Mouse (Mus musculus) retina, embryonic 14.5 days (tissue): ENCODE measurements at regions not wholly inside any gene's neighbourhood (a gene's known extent, or its start where the extent isn't known, plus 50 kb on each side); places are given as distances from the start of the nearest gene placed in this dataset.
A peak's percentile ranks its signal among the peaks of the same experiment; 100 is the strongest.

ENCODE experiments used
- DNase-seq: peaks from one replicate; pipeline ENCODE4 v3.0.0-alpha.2; 2015; ENCODE audit warnings: low spot score

DNA sequence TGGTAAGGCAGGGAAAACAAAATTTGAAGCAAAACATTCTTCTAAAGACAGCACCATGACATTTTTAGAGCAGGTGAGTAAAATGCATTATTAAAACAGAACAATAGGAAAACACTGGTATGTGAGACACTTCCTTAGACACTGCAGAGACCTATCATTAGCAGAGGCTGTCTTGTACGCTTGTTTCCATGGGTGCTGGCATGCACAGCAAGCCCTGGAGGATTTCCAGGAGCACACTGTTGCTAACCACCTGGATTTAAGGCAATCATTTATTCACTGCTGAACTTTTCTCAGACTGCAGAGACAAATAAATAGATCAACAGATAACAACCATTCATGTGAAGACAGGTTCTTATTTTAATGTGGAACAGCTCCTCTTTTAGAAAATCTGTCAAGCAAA, 127.7 kb downstream of the Pros1 start:
- DNase-seq = no peak

DNA sequence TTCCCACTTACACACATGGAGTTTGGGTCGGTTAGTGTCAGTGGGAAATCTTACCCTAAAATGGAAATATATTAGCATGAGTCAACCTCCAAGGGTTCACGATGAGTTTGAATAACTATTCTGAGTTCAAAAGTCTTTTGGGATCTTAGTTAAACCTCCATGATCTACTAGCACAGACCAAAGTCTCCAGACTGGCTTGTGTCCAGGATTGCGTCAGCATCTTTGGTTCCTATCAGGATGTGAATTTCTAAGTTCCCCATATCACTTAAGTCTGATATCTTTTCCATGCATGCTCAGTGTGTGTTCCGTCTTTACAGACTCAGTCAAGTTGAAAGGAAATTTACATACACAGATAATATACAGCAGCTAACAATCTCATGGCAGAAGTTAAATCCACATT, 128.5 kb downstream of the Pros1 start:
- DNase-seq = no peak

DNA sequence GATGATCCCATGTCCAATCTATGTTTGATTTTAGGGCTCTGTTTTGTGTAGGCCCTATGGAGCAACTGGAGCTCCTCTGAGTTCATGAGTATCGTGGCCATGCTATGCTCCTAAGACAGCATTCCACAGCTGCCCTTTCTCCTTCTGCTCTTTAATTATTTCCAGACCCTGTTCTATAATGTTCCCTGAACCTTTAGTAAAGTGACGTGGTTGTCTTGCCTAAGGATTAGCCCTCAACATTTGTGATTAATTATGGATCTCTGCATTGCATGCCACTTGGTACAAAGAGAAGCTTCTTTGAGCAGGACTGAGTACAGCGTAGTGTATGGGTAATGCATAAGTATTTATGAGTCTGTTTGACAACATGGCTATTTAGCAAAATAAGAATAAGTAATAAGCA, 141.4 kb downstream of the Pros1 start:
- DNase-seq = no peak

DNA sequence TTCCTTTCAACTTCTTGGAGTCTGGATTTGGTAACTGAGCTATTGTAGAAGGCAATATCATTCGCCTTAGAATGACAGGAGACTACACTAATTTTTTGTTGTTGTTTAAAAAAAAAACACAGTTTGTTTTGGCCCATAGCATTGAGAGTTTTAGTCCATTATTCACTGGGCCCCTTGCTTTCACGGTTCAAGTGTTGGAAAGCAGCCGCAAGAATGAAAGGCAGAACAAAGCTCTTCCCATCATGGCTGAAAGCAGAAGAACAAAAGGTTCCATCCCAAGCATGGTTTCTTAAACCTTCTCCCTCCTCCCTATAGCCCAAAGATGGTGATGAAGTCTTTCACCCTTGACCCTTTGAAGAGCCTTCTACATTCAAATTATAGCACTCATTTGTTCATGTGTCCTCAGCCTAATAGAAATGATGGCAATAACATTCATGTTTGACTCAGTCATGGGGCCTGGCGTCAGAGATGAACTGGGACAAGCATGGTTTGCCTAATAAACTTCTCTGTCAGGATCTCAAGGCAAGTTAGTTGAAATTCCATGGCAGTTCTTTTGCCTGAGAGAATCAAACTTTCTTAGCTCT, 157.1 kb downstream of the Pros1 start:
- DNase-seq = peak; percentile 43

DNA sequence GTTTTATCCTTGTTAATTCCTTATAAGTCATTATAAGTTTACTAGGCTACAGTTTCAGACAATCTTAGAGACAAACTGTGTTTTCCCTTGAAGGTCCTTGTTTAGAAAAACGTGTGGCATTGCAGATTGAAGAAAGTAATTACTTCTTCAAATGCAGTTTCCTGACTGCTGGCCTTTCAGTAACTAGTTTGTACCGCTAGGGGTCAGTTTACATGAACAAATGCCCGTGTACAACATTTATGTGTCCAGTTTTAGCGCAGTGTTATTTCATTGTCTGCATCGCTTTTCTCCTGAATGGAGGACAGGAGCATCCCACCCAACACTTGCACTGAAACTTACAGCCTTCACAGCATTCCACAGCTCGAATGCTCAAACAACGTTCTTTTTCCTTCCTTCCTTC, 160.3 kb downstream of the Pros1 start:
- DNase-seq = peak; percentile 61

DNA sequence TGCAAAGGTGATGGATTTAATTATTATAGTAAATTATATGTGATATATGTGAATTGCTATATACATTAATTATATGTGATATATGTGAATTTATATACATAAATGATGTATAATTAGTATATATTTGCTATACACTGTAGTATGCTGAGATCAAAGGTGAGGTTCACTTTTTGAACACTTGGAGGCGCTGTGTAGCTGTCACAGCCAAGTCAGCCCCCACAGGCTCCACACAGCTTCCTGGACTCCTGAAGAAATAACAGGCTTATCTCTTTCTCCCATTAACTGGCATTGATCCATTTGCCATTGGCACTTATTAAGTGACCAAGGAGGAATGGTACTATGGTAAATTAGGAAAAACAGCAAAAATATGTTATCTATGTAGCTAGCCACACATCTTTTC, 162.0 kb downstream of the Pros1 start:
- DNase-seq = peak; percentile 72

DNA sequence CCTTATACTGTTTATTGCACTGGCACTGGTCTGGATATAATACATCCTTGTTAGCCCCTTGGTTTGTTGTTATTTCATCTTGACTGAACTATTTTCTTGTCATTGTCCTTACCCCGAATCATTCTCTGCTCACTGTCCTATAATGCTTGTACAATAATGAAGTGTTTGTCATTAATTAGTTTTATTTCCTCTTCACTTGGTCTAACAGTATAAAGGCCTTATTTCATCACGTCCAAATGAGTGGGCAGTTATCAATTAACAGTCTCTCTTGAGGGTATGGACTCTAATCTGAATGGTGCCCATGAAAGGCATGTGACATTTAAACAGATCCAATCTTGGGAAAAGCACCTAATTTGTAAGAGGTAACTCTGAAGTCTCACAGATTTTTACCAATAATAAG, 162.6 kb downstream of the Pros1 start:
- DNase-seq = no peak

DNA sequence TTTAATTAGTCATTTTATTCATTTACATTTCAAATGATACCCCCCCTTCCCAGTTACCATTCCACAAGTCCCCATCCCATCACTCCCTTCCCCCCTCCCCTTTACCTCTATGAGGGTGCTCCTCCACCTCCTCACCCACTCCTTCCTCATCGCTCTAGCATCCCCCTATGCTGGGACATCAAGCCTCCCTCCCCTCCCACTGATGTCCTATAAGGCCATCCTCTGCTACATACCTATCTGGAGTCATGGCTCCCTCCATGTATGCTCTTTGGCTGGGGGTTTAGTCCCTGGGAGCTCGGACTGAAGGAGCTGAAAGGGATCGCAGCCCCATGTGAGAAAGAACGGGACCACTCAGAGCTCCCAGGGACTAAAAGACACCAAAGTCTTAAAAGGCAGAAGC, 176.3 kb downstream of the Pros1 start:
- DNase-seq = no peak

DNA sequence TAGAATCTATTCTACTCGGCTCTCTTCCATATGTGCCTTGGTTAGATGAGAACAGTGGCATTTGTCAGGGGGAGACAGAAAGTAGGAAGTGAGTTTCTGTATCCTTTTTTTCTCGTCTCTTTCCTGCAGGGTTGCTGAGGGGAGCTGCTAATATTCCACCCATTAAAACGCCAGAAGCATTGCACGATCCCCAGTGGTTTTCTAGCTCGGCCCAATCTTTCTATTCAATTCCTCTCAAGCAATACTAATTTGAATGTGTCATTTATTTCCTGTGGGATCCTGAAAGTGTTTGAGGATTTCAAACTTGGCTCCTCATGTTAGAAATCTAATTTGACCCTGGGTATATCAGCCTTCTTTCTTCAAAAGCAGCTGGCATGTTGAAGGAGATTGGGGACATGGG, 176.9 kb downstream of the Pros1 start:
- peak; percentile 28 for DNase-seq

DNA sequence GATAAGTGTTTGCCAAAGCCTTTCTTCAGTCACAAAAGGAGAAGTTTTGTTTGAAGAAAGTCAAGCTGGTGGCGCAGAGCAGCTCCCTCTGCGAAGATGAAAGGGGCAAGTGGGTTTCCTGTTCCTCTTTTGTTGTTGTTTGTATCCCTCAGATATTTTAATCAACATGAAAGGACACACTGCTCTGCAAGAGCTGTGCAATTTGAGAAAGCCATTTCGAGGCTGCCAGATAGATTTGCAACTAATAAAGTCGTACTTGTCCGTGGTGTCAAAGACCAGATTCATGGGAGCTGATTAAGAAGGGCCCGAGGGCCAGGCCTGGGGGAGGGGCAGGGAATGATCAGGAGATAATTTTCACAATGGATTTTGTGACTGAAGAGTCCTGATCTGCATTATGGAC, 177.7 kb downstream of the Pros1 start:
- no peak for DNase-seq

DNA sequence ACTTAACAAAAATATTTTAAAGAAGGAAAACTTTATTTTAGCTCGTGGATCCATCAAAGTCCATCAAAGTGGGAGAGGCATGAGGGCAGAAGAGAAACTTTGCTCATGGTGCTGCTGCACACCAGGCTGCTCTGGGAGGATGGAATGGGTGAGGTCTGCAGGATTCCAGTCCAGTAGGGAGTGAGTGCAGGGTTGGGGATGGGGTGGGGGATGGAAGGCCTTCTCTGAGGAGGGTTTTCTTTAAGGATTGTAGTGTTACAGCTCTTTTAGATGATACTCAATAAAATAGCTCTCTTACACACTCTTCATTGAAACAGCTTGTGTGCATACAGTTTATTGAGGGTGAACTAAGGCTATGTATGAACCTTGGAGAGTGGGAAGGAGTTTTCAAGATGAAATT, 195.0 kb downstream of the Pros1 start:
- no peak for DNase-seq

DNA sequence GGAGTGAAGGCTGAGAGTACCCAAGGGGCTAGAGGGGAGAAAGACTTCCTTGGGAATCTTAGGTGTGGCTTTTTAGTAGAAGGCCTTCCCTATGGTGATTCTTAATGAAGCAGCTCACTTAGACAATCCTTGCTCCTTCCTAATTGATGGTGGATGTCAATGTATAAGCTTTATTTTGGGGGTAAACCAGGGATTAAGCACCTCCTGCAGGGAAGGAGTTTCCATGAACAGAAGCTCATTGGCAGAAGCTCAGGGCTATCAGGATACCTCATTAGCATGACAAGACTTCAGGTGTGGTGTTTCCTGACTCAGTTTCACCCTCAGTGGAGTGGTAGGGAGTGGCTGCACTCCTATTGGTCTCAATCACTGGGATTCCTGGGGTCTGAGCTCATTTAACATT, 208.8 kb downstream of the Pros1 start:
- no peak for DNase-seq

DNA sequence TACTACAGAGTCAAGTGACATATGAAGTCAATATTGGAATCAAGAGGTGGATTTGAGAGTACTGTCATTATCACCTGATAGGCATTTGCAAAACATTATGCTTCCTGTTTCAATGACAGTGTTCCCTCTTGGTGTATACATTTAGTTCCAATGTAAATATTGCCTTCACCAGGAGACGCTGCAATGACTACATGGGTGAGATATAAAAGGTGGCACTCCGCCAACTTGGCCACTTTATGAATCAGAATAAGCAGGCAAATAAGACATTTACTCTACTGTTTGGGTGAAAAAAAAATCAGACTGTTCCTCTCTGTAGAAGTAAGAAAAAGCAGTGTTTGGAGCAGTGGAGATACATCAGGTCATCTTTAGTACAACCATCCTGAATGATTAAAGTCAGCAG, 215.9 kb downstream of the Pros1 start:
- no peak for DNase-seq

DNA sequence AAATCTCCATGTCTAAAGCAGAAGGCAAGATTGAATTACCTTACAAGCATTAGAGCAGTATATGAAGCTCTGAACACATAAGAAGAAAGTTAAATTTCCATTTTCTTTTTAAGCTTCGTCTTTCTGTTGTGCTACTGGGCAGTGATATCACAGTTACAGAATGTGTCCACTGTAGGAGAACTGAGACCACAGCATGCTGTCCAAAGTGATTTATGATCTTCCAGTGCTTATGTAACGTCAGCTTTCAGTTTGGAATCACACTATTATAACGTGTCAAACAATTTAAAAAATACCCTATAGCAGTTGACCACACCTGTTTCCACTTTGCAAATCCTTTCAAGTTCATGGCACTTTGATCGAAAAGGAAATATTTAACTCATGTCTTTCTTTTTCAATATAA, 221.7 kb downstream of the Pros1 start:
- no peak for DNase-seq

DNA sequence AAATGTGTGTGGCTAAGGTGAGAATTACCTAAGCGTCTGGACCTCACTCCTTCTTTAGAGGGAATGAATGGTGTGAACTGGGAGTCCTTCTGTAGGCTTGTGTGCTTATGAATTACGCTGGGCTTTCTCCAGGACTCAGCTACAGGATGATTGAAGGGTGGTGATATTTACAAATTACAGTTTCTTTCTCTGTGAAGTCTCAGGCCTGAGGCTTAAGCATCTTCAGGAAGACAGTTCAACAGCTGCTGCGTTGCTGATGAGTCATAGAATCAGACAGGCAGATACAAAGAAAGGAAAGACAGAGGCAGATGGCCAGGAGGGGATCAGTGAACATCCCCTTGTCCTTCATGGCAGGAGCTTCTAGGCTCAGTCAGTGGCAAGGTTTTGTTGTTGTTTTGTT, 227.3 kb downstream of the Pros1 start:
- DNase-seq = peak; percentile 51

DNA sequence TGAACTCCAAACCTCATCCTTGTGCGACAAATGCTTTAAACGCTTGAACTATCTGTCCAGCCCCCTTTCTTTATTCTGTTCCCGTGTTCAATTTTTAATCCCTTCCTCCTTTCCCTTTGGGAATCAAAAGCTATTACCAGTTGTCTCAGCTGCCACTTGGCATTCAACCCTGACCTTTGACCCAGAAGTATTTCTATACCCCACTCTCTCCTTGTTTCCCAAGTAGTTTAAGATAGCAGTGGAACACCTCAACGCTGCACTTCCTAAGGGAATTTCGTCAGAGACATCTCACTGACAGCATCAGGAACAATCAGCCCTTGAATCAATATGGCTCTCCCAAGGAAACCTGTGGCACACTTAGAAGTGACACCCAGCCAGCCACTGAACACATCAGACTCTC, 229.1 kb downstream of the Pros1 start:
- peak; percentile 45 for DNase-seq

DNA sequence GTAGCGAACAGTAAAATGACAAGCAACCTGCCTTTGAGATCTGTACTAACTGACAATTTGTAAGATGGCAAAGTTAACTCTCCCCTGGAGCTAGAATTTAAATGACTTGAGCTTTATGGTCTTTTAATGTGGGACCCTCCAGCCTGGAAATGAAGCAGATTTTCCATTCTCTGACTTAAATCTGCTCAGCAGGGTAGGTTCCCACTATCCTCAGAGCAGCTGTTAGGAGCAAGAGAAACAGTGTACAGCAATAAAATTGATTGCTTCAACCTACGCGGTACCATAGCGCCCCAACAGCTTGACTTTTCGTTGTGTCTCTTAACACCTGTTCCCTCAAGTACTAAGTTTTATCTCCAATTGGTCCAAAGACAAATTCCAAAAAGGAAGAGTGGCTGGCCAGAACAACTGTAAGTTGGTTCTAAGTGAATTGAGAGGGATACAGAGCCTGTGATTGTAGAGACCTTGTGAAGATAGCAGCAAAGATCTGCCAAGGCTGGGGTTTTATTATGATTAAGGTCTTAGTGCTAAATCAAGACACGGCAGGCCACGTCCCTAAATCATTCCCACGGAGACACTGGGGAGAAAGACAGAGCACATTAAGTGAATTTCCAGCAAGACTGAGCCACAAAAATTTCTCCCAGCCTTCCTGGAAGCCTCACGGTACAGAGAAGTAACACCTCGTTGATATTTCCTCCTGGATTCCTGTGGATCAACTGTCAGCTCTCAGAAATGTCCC, 230.1 kb downstream of the Pros1 start:
- DNase-seq = no peak

DNA sequence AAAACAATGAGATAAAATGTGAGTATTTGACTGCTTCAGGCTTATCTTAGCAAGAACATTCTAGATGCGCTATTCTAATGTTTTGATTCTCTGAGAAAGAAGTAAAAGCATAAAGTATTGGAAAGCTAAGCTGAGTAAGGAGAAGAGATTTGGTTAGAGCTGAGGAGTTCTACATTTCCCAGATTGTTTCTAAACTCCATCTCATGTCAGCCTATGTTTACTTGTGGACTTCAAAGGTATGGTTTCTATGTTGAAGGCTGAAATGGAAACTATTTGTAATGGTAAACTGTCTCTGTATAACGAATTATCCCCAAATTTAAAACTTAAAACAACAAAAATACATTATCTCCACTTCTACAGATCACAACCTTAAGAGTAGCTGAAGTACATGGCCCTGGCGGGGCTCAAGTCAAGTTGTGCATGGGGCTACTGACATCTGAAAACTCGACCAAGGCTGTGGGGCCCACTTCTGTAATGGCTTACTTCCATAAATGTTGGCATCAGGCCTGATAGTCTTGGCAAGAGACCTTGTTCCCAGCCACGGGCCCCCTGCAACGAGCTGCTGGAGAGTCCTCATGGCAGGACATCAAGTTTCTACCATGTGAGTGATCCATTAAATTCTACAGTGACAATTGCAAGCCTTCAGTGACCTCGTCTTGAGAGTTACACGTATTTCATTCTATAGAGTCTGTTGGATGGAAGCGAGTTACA, 232.1 kb downstream of the Pros1 start:
- DNase-seq = no peak

DNA sequence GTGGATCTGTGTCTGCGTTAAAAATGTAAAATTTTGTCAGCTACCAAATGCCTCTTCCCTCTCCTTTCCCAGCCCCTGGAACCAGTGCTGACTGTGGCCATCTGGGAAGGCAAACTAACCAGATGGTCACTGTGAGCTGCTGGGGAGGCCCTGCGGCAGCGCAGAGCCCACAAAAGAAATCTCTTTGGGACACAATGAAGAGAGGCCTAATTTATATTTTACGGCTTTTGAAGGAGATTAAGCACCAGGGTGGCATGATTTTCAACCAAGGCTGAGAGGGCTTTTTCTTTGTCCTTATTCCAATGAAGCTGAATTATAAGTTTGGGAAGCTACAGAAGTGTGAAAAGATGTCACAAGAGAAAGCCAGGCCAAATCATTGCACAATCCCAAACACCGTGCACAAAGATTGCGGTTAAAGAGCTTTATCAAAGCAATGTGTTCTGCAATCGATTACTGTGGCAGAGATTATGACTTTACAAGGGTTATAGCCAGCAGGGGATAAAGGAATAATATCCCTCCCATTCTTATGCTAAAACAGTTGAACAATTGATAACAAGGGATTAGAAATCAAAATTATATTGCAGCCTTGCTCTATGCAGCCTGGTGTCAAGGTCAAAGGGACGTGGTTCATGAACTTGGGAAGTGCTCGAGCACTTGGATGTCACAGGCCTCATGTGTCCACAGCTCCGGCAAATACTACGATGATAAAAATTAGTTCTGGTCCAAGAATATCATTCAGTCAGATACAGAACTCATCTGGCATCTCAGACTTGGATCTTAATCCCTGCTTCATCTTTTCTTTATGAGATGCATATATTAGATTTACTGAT, 237.6 kb downstream of the Pros1 start:
- DNase-seq = peak; percentile 66

DNA sequence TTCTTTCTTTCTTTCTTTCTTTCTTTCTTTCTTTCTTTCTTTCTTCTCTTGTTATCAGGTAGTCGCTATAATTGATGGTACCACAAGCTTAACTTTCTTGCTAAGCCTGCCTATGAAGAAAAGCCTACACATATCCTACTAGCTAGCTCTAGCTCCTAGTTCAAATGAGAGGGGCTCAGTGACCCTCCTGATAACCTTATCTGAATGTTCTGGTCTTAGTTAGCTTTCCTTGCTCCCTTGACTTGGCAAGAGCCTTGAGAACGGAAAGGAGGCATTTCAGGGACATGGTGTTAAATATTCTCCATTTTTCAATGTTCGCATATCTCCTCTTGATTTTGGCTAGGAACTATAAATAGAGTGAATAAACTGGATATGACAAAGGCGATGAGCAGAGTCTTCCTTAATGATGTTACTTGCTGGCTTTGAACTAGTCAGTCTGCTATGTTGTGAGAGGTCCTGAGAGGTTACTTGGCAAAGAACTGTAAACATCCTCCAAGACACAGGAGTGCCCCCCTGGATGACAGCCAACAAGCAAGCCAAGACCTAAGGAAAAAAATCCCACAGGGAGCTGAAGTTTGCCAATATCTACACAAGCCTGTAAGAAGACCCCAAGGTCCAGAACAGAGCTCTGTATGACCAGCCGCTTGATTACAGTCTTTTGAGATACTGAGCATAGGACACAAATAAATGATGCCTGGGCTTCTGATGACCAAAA, 240.2 kb downstream of the Pros1 start:
- no peak for DNase-seq

DNA sequence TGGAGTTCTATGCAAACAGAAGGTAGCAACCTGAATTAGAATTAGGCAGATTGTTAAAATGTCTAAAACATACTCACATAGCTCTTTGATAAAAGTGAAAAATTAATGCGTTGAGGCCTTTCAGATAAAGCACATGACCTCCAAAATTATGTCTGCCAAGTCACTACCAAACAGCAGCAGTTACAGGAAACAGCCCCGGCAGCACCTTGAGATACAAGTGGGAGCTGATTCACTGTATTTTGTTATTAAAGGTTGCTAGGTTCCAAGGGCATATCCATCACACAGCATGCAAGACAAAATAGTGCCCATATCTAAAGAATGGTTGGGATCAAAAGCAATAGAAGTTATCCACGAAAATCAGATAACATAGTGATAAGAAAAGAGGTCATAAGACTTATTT, 248.3 kb downstream of the Pros1 start:
- no peak for DNase-seq

DNA sequence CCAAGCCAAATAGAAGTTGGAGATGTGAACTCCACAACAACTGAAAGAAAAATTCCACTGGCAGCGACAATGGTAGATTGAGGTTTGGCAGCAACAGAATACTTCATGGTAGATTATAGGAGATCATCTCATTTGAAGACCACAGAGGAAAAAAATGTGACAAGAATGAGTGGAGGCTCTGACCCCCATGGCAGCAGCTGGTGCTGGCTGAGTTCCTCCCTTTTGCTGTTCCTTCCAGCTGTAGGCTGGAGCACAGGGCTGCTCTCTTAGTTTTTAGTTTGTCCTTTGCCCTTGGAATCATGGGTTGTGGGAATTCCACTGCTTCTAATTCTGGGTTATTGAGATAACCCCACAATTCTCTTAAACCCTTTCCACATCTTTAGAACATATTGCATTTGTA, 248.8 kb downstream of the Pros1 start:
- DNase-seq = no peak
